Mouse (Mus musculus) lung, postnatal 14 days (tissue): Measurements from ENCODE around the gene Btbd35f6.
"Not testable (repeated sequence)": the region's sequence is repeated elsewhere in the genome, so short reads cannot be mapped to it uniquely, and the experiment has no call there.

ENCODE experiments used
- DNase-seq: peaks from one replicate; pipeline ENCODE4 v3.0.0; 2021

The Btbd35f6 gene

GRCm38 (mm10) chrX:33956440-33956839 is at the start of gene Btbd35f6:
Btbd35f6 (minus strand) TSS chrX:33956540.
- DNase-seq = not testable (repeated sequence)

GRCm38 (mm10) chrX:33986716-33987115 is 30.4 kb upstream of the Btbd35f6 start, which contains the start of gene Gm21870:
Gm21870 (minus strand) TSS chrX:33986816.
- DNase-seq = not testable (repeated sequence)

GRCm38 (mm10) chrX:33930216-33930615 is 26.1 kb downstream of the Btbd35f6 start:
- DNase-seq = not testable (repeated sequence)

GRCm38 (mm10) chrX:33928225-33928624 is 28.1 kb downstream of the Btbd35f6 start:
- not testable (repeated sequence) for DNase-seq

GRCm38 (mm10) chrX:33926344-33926743 is 30.0 kb downstream of the Btbd35f6 start:
- DNase-seq = not testable (repeated sequence)

- DNase-seq = not testable (repeated sequence)
These were observed 30.9 kb downstream of the Btbd35f6 start for GRCm38 (mm10) chrX:33925420-33925819.
